Mouse (Mus musculus): Measurements from ENCODE around the gene Abr.

Abr gene

GRCm38 (mm10) chr11:76487024-76487423 lies 135.1 kb downstream of the Abr start:
- no peak for DNase-seq

GRCm38 (mm10) chr11:76484033-76484432 lies 138.1 kb downstream of the Abr start:
- no peak for DNase-seq

DNA sequence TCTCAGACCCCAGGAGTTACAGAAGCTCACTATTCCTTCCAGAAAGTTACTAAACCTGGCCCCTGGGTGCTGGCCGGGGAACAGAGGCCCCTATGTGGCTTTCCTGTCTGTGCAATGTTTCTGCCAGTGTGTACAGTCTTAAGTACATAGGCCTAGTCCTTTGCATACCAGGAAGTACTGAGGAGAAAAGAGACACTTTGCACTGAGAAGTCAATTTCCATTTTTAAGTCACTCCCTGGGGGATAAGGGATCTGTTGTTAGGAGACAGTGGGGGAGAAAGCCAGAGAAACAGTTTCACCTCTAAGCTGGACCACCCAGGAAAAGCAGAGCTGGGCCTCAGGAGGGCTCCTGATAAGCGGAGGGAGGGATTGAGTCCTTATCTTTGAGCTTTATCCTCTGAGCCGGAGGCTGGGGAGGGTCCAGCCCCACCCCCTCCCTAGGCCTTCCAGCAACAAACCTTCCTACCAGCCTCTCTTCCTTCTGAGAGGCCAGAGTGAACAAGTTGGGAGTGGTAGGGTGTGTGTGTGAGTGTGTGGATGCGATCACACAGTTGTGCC lies 138.9 kb downstream of the Abr start:
- no peak for DNase-seq

GRCm38 (mm10) chr11:76482697-76483096 lies 139.4 kb downstream of the Abr start:
- no peak for DNase-seq

DNA sequence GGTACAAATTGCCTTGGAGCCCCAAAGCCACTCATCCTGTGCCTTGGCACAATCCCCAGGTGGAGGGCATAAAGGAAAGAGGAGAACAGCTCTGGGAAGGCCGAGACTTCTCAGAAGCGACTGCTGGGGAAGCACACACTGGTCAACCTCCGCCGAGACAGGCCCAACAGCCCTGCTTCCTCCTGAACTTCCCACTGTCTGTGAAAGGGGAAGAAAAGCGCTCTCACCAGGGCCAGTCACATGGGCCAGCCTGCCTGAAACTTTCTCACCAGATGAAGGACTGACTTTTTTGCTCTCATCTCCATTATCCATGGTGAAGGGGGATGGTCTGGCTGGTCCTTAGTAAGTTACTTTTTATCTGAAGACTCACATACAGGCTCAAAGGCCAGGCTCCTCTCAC lies 139.9 kb downstream of the Abr start:
- DNase-seq = no peak

GRCm38 (mm10) chr11:76479729-76480128 lies 142.4 kb downstream of the Abr start:
- no peak for DNase-seq

DNA sequence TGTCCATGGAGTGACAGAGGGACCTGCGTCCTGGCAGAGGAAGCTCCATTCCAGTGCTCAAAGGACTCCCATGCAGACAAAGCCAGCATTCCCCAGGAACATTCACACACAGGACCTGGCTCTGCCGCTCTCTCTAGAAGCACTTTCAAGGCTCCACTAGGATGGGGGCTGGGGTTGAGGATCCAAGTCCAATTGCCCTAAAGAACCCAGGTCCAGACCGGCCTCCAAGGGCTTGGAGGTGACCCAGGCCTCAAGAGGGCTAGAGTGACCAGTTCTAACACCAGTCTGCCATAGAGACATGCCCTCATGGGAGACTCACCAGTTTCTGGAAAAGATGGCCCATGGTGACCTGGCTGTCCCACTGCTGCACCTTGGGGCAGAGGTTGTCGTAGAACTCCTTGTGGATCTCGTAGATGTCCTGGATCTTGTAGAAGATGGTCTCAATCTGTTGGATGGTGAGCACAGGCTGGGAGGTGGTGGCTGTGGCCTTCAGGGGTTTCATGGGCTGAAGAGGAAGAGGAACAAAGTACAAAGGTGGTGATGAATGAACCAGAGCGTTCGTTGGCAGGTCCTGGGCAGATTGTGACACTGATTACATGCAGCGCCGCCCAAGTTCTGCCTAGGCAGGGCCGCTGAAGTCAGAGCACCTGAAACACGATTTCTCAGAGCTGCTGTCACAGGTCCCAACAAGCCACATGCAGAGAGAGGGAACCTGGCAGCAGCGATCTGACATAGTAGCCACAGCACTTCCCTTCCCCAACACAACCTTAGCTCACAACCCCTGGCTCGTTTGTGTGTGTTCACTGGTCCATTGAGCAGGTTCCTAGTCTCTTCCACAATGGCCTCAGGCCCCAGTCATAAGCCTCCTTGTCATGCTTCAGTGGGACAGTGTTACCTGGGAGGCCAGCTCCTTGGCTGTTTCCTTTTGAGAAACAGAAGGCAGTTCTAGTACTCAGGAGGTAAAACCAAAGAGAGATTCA lies 143.1 kb downstream of the Abr start:
- DNase-seq = no peak

GRCm38 (mm10) chr11:76477095-76477525 lies 145.0 kb downstream of the Abr start:
- DNase-seq = no peak

- DNase-seq = no peak
Measured at GRCm38 (mm10) chr11:76476376-76477094, 145.6 kb downstream of the Abr start.

- DNase-seq = no peak
Measured at GRCm38 (mm10) chr11:76472617-76473016, 149.5 kb downstream of the Abr start.

GRCm38 (mm10) chr11:76469311-76469998 lies 152.7 kb downstream of the Abr start:
- DNase-seq = no peak

- DNase-seq = no peak
Measured at GRCm38 (mm10) chr11:76468347-76468746, 153.8 kb downstream of the Abr start.

DNA sequence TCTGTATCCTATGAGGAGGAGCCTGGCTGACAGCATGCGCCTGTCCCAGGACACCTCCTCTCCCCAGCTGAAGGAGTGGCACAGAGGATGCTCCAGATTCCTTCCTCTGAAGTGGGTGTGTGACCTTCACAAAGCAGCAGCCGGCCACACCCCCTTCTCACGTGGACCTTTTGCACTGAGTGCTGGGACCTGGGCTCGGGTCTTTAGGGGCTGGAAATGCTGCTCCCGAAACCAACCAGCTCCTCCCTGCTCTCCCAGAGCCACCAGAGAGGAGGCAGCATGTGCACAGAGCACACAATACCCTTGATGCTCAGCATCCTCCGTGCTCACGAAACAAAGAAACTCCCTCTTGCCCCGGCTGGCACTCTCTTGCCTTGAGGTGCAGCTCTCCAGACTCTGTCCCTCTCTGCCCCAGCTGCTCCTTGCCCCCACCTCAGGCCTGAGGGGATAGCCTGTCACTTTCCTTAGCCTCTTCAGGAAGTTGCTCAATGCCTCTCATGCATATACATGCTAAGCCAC lies 154.6 kb downstream of the Abr start:
- DNase-seq = no peak

DNA sequence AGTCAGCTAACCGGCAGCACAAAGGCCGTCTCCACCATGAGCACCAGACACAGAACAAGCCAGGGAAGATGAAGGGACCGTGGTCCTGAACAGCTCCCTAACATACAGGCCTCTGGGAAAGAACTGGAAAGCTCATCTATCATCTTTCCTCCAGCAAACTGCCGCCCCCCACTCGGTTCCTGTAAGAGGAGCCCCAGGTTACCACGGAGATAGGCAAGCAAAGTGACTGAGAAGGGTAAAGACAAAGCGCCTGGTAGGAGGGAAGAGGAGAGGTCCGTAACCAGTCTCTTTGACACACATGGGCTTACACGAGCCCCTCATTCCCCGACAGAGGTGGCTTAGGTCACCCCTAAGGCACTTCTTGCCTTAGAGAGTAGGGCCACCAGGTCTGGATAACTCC lies 155.0 kb downstream of the Abr start:
- no peak for DNase-seq

DNA sequence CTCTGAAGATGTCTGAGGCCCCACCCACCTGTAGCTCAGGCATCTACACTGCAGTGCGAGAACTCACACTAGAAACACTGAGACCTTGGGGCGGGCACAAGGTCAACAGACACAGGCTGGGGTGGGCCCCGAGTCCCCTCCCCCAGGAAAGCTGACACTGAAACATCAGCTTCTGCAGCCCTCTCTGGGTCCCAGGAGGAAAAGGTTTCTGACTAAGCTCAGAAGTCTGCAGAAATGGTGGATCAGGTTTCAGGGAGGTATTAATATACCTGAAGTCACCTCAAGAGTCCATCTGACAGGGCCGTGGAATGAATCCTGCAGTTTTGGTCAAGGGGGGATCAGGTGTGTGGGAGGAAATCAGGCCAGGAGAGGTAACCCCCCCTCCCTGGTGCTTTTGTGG lies 156.2 kb downstream of the Abr start:
- no peak for DNase-seq

GRCm38 (mm10) chr11:76461696-76462095 lies 160.4 kb downstream of the Abr start:
- DNase-seq = no peak

DNA sequence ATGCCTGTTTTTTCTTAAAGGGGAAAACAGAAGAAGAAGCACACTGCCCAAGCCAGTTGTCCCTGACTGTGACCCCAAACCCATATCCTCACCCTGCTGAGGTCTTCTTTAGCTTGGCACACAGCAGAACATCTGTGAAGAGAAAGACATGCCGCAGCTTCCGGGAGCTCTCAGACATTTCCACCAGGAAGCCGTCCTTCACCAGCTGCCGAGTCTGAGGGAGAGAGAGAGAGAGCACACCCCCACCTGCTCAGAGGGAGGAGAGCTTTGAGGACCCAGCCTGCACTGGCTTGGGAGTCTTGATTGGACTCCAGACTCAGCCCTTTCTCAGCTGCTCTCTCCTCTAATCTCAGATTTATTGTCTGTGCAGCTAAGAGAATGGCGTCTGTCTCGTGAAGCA lies 160.9 kb downstream of the Abr start:
- DNase-seq = no peak

DNA sequence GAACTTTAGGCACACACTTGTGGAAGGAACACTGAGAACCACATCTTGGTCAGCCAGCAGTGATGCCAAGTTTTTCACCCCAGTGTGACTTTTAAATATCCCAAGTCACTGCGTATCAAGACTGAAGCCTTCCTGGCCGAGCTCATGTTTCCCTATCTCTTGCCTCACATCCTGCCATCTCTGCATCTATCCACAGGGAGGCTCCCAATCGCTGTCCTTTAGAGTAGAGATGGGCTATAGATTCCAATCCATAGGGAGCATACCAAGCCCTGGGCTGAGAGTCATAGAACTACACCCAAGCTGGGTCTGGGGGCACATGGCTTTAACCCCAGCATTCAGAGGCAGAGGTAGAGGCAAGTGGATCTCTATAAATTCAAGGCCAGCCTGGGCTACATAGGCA lies 162.6 kb downstream of the Abr start:
- DNase-seq = no peak

GRCm38 (mm10) chr11:76458730-76459129 lies 163.4 kb downstream of the Abr start:
- DNase-seq = no peak

GRCm38 (mm10) chr11:76456897-76457296 lies 165.2 kb downstream of the Abr start:
- no peak for DNase-seq

- peak; percentile 78 for DNase-seq
Measured at GRCm38 (mm10) chr11:76456233-76456632, 165.9 kb downstream of the Abr start.

DNA sequence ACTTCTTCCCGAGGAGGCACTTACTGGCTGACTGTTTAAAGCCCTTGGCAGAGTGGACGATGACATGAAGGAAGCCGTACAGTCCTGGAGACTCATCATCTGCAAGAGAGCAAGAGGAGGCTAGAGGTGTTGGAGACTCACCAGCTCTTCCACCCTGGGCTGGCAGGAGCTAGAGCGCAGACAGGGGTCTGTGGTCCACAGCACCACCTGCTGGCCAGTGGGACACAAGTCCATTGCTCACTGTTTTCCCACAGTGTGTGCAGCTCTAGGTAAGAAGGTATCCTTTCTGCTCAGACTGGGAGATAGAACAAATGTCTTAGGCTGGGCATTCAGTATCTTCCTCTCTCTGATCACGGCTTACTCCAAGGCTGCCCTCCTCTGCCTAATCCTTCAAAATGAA lies 167.6 kb downstream of the Abr start:
- DNase-seq = peak; percentile 51

DNA sequence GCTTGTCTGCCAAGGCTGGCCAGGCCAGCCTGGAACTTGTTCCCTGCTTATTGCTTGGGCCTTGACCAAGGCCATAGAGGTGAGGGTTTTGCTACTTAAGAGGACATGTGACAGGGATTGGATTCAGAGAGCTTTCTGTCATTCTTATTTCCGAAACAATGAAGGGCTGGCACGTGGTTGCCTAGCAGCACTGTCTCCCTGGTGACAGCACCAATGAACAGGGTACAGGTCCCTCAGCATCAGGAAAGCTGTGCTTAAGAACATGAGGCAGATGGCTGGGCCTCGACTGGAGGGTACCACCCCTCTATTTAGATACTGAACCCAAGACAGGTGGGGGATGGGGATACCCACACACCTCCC lies 171.9 kb downstream of the Abr start:
- DNase-seq = no peak

Measured in cerebellum, adult 9-11 months (tissue).